ENCODE assay signal across 15 mouse cellular contexts in genomic region chr14:76376561-76376960, GRCm38 (mm10).
"Had no signal": no experiment of that assay in that cellular context is flagged by ENCODE, and none has a peak within 500 bp of the region (broad histone marks: within the 10 kb centered on the region; RNA-seq: fewer than 3 reads in every experiment).

No protein-coding gene starts in this region.

- H3K9me3 ChIP-seq: neural tube, embryonic 15.5 days; stomach, embryonic 15.5 days had no signal

- H3K4me3 ChIP-seq: neural tube, embryonic 15.5 days; stomach, embryonic 15.5 days had no signal

- H3K4me2 ChIP-seq: neural tube, embryonic 15.5 days; stomach, embryonic 15.5 days had no signal

- H3K9ac ChIP-seq: neural tube, embryonic 15.5 days; stomach, embryonic 15.5 days had no signal

- DNase-seq: retina, postnatal 1 day; right cerebral cortex, adult 18-20 months; right cerebral cortex, postnatal 14 days; right cerebral cortex, postnatal 25 days; right cerebral cortex, postnatal 4 days; spleen, adult 18-20 months; thymus, adult 18-20 months; thymus, adult 2 months; thymus, postnatal 14 days; thymus, postnatal 25 days; thymus, postnatal 36 days; thymus, postnatal 4 days had no signal

- H3K27ac ChIP-seq: neural tube, embryonic 15.5 days; stomach, embryonic 15.5 days; stomach, postnatal 0 days had no signal

- H3K36me3 ChIP-seq: neural tube, embryonic 15.5 days; stomach, embryonic 15.5 days had no signal

- H3K4me1 ChIP-seq: neural tube, embryonic 15.5 days; stomach, embryonic 15.5 days had no signal

- H3K27me3 ChIP-seq: neural tube, embryonic 15.5 days; stomach, embryonic 15.5 days had no signal
